Mouse (Mus musculus): ENCODE measurements around the gene Gm11011.
"Not testable (repeated sequence)": the region's sequence is repeated elsewhere in the genome, so short reads cannot be mapped to it uniquely, and the experiment has no call there.

- TF ChIP-seq CTCF (IDR thresholded peaks at IDR 0.05; ENCODE audit: extremely low read depth, insufficient read depth, insufficient read length, insufficient replicate concordance); POLR2A (IDR thresholded peaks at IDR 0.05; ENCODE audit: low read depth, low read length): not testable (repeated sequence)
These were observed at the start of gene Gm11011 for GRCm38 (mm10) chr2:169587645-169588044.
